ENCODE assay signal across 19 mouse cellular contexts in the genomic region with DNA sequence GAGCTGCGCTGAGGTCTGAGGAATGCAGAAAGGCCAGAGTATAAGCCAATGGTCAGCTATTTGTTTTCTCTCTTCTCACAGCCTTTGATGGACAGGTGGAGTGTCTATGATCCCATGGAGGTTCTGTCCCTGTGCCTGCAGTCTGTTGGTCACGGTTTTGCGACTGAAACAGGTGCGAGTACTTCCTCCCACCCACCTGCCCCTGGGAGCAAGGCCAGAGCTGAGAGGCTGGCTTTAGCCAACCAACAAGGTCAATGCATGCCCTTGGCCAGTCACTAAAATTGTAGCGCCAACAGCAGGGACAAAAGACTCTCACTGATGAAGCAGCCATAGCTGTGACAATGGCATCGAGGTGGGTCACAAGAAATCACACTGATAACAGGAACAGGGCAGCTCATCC.
A peak's percentile ranks its signal among the peaks of the same experiment; 100 is the strongest.
DNase-seq lines count a peak whose midpoint lies in the region; TF ChIP-seq lines count a peak whose summit lies in the region.
"Had no signal": no experiment of that assay in that cellular context is flagged by ENCODE, and none has a peak within 500 bp of the region (broad histone marks: within the 10 kb centered on the region; RNA-seq: fewer than 3 reads in every experiment).

No protein-coding gene starts in this region.

- peaks cover 27% of the 10 kb centered on the region for H3K4me1 ChIP-seq in kidney, adult 2 months (ENCODE audit: control insufficient read depth, insufficient read depth, low read length)
- peaks cover 28% of the 10 kb centered on the region for H3K4me1 ChIP-seq in cerebellum, adult 2 months (ENCODE audit: control insufficient read depth, insufficient read depth, low read length)
- H3K4me1 ChIP-seq: intestine, embryonic 15.5 days; stomach, embryonic 15.5 days had no signal

- peak; percentile 71 for DNase-seq in kidney, adult 2 months
- no peak for DNase-seq in kidney, postnatal 14 days
- DNase-seq in cerebellum, adult 2 months: peak; percentile 79 to 90
- peak; percentile 74 to 78 for DNase-seq in cerebellum, postnatal 36 days
- no peak for DNase-seq in gastrocnemius, postnatal 25 days
- no peak for DNase-seq in Muller cell, postnatal 12 days (ENCODE audit: inconsistent ontology term)
- DNase-seq: B cell, adult 2 months; gastrocnemius, adult 2 months; heart, postnatal 36 days; lung, adult 18-20 months; lung, postnatal 4 days; right cerebral cortex, postnatal 25 days; thymus, adult 2 months had no signal

- WGBS in kidney, adult 2 months: 62% methylated on average over 6 of the region's 6 CpGs
- WGBS in cerebellum, adult 2 months: 16% methylated on average over 6 of the region's 6 CpGs

- no peaks in the 10 kb centered on the region for H3K36me3 ChIP-seq in kidney, adult 2 months (ENCODE audit: control insufficient read depth, insufficient read depth, low read length)
- H3K36me3 ChIP-seq in myocyte (ENCODE audit: control insufficient read depth, insufficient read depth): no peaks in the 10 kb centered on the region
- H3K36me3 ChIP-seq: intestine, embryonic 15.5 days; stomach, embryonic 15.5 days had no signal

- peaks cover 5% of the 10 kb centered on the region for H3K79me2 ChIP-seq in myocyte (ENCODE audit: control insufficient read depth, insufficient read depth)

- peak overlapping the region; percentile 91 for H3K27ac ChIP-seq in kidney, adult 2 months (ENCODE audit: insufficient read depth, low read depth, low read length)
- H3K27ac ChIP-seq in cerebellum, adult 2 months (ENCODE audit: insufficient read depth, low read length): peak overlapping the region; percentile 58
- H3K27ac ChIP-seq: gastrocnemius, adult 2 months; hindbrain, embryonic 14.5 days; intestine, embryonic 15.5 days; left cerebral cortex, adult 2 months; stomach, embryonic 15.5 days had no signal

- TF ChIP-seq POLR2A in kidney, adult 2 months (IDR thresholded peaks at IDR 0.05; ENCODE audit: low read depth, low read length): no peak
- no peak for TF ChIP-seq POLR2A in cerebellum, adult 2 months (IDR thresholded peaks at IDR 0.05; ENCODE audit: borderline replicate concordance, insufficient read depth, low read length)
- no peak for TF ChIP-seq POLR2A in myocyte (IDR thresholded peaks at IDR 0.05; ENCODE audit: insufficient read length, low read depth)

- no peak overlapping the region for H3K4me2 ChIP-seq in myocyte (ENCODE audit: low read depth)
- H3K4me2 ChIP-seq: hindbrain, embryonic 14.5 days; intestine, embryonic 15.5 days; liver, embryonic 11.5 days; stomach, embryonic 15.5 days had no signal

- no peak overlapping the region for H3ac ChIP-seq in myocyte (ENCODE audit: control insufficient read depth, insufficient read length)

- H3K27me3 ChIP-seq in kidney, adult 2 months (replicated peaks; ENCODE audit: control insufficient read depth, insufficient read depth, low read length): no peaks in the 10 kb centered on the region
- no peaks in the 10 kb centered on the region for H3K27me3 ChIP-seq in cerebellum, adult 2 months (ENCODE audit: control insufficient read depth, insufficient read depth, low read length)
- H3K27me3 ChIP-seq in myocyte (ENCODE audit: control insufficient read depth, insufficient read depth, insufficient read length): no peaks in the 10 kb centered on the region
- H3K27me3 ChIP-seq: intestine, embryonic 15.5 days; stomach, embryonic 15.5 days had no signal

- no peak for TF ChIP-seq CTCF in kidney, adult 2 months (conservative IDR thresholded peaks at IDR 0.05; ENCODE audit: insufficient read depth, insufficient read length, low read depth, low read length)
- TF ChIP-seq CTCF in cerebellum, adult 2 months (IDR thresholded peaks at IDR 0.05; ENCODE audit: borderline replicate concordance, insufficient read depth, low read depth, low read length): no peak

- H3K4me3 ChIP-seq in kidney, adult 2 months (ENCODE audit: insufficient read depth, low read depth, low read length): no peak overlapping the region
- H3K4me3 ChIP-seq in cerebellum, adult 2 months (replicated peaks; ENCODE audit: insufficient read depth, low read depth, low read length): no peak overlapping the region
- no peak overlapping the region for H3K4me3 ChIP-seq in myocyte
- H3K4me3 ChIP-seq: gastrocnemius, adult 2 months; intestine, embryonic 15.5 days; left cerebral cortex, adult 2 months; stomach, embryonic 15.5 days had no signal

TF ChIP-seq in myocyte, 11 proteins besides CTCF, POLR2A, EP300 and RAD21:
- TF ChIP-seq MYOD1 (IDR thresholded peaks at IDR 0.05; ENCODE audit: control insufficient read depth in 1 of 3, insufficient read length in 2 of 3, low read depth in 2 of 3): peak in 2 of 3 experiments; percentile 42 to 75
- TF ChIP-seq MYOG (IDR thresholded peaks at IDR 0.05; ENCODE audit: control insufficient read depth in 1 of 3, insufficient read depth in 1 of 3, insufficient read length in 2 of 3, low read depth in 2 of 3): peak in 1 of 3 experiments; percentile 43
- no peak for TF ChIP-seq POLR2AphosphoS2 (IDR thresholded peaks at IDR 0.05; ENCODE audit: insufficient read length, low read depth)
- TF ChIP-seq SRF (IDR thresholded peaks at IDR 0.05; ENCODE audit: control insufficient read depth, insufficient read length, low read depth): no peak

Comparison
In these comparisons a context has a peak if more than half of its experiments do, and no peak if none do; other contexts are left out.
1. DNase-seq: peak in kidney, adult 2 months (single experiment), cerebellum, adult 2 months (2 of 2) and cerebellum, postnatal 36 days (2 of 2); none in kidney, postnatal 14 days (single experiment), gastrocnemius, postnatal 25 days (single experiment) and Muller cell, postnatal 12 days (single experiment).